Mouse (Mus musculus): ENCODE data around the gene Tnfrsf22. TPM values are rescaled to one million over a fixed set of nuclear protein-coding genes. Genes with fewer than 3 reads are reported as not detected.
A peak's percentile ranks its signal among the peaks of the same experiment; 100 is the strongest.
"Not testable (repeated sequence)": the region's sequence is repeated elsewhere in the genome, so short reads cannot be mapped to it uniquely, and the experiment has no call there.

Gene Tnfrsf22
- 2.0 and 2.9 TPM in 2 replicates for polyA plus RNA-seq (2012; rRNA removed)

DNA sequence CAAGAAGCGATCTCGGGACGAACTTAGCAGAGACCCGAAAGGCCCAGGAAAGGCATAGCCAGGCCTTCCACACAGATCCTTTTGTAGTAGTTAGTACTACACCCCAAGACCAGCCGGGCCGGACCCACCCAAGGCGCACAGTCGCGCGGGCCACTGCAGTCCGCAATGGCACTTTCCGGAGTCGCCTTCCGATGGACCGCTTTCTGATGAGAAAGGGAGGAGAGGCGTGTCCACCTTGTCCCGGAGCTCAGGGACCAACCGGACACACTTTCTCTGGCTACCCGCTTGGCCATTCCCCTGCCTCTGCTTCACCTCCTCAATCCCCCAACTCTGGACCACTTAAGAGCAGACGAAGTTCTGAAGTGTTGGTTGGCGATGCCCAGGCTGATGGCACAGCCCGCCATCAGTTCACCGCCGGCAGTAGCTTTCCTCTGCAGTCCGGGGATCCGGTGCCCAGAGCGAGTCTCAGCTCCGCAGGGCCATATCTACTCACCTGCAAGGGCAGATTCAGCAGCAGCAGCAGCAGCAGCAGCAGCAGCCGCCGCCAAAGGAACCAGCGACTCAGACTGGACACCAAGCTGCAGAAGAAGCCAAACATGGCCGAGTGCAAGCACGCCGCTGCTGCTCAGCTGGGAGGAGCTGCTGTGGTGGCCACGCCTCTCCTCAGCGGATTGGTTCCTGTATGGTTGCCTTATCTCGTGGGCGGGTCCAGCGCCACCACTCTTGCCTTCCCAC, at the start of gene Tnfrsf22:
Tnfrsf22 (minus strand) TSS at position 628 of the 735 bp plus-strand sequence.
- Histone ChIP-seq H3K4me1 (ENCODE audit: control insufficient read depth, insufficient read depth, low read length) (no peaks in the 10 kb centered on the region), H3K27ac (ENCODE audit: insufficient read depth, low read length) (no peak within 1 kb of the TSS), H3K4me3 (ENCODE audit: insufficient read depth, low read length) (peak within 1 kb of the TSS; percentile 43)
- TF ChIP-seq CTCF (IDR thresholded peaks at IDR 0.05; ENCODE audit: extremely low read depth, insufficient read depth, low read length) (no peak), POLR2A (IDR thresholded peaks at IDR 0.05; ENCODE audit: extremely low read depth, insufficient read depth, low read length) (peak; percentile 30; the same call in 1 of the 2 replicates)

DNA sequence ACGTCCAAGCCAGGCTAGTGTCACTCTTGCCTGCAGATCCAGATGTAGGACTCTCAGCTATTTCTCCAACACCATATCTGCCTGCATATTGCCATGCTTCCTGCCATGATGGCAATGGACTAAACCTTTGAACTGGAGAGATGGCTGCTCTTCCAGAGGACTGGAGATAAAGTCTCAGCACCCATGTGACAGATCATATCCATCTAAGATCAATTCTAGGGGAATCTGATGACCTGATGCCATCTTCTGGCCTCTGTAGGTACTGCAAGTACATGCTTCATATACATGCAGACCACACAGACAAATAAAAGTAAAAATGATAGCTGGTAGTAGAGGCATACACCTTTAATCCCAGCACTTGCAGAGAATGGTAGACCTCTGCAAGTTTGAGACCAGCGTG, 46.7 kb upstream of the Tnfrsf22 start:
- TF ChIP-seq CTCF (IDR thresholded peaks at IDR 0.05; ENCODE audit: extremely low read depth, insufficient read depth, low read length) (peak; percentile 31; the same call in 1 of the 2 replicates), POLR2A (IDR thresholded peaks at IDR 0.05; ENCODE audit: extremely low read depth, insufficient read depth, low read length) (no peak)
- H3K4me1 ChIP-seq (ENCODE audit: control insufficient read depth, insufficient read depth, low read length): no peaks in the 10 kb centered on the region
- no peak overlapping the region for H3K4me3 ChIP-seq (ENCODE audit: insufficient read depth, low read length)
- H3K27ac ChIP-seq (ENCODE audit: insufficient read depth, low read length): no peak overlapping the region

DNA sequence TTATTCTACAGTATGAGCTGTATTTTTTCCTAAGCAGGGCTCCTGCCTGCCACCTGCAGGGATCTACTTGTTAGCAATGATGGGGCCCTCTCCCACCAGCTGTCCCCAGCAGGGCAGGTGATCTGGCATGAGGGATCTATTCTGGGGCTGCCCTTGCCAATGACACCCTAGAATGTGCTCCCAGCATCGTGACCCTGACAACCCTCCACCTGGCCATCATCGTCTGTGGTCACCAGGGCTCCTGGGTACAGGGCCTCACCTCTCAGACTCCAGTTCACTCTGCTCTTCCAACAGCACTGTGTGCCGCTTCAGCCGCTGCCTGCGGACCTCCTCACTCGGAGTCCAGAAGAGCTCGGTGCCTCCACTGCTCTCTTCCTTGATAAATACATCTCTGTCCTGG, 45.1 kb upstream of the Tnfrsf22 start:
- TF ChIP-seq CTCF (IDR thresholded peaks at IDR 0.05; ENCODE audit: extremely low read depth, insufficient read depth, low read length): no peak
- TF ChIP-seq POLR2A (IDR thresholded peaks at IDR 0.05; ENCODE audit: extremely low read depth, insufficient read depth, low read length): no peak

DNA sequence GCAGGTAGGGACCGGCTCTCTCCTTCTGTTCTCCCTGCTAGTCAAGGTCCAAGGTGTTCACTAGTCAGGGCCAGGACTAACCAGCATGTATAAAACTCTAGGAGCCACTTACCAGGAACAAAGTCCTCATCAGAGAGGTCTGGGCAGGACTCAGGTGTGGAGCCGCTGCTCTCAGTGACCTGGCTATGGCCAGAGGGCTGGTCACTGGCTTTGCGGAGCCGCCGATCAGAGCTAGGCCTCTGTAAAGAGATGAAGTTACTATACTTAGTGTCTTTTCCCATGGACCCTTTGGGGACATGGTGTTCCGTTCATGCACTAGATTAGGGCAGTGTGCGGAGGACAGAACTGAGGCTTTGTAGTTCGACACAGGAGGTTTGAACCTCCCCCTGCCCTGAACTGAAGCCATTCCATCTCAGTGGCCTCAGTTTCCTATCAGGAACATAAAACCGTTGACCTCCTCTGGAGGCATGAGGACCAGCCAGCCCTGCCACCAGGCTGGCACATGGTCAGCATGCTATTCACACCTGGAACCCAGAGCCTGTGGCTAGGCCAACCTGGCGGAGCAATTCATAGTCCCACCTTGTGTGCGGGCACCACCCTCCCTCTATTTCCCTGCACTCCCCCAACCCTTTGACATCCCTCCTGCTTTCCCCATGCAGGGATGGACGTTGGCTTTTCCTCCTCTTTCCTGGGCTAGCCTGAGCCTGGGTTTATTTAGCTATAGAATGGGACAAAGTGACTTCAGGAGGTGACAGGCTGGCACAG, 43.5 kb upstream of the Tnfrsf22 start:
- no peak for TF ChIP-seq POLR2A (IDR thresholded peaks at IDR 0.05; ENCODE audit: extremely low read depth, insufficient read depth, low read length)
- no peak for TF ChIP-seq CTCF (IDR thresholded peaks at IDR 0.05; ENCODE audit: extremely low read depth, insufficient read depth, low read length)
- H3K4me1 ChIP-seq (ENCODE audit: control insufficient read depth, insufficient read depth, low read length): no peaks in the 10 kb centered on the region; the same call in 1 of the 2 replicates
- H3K4me3 ChIP-seq (ENCODE audit: insufficient read depth, low read length): no peak overlapping the region
- H3K27ac ChIP-seq (ENCODE audit: insufficient read depth, low read length): no peak overlapping the region

More for the DNA sequence above, 45.1 kb upstream of the Tnfrsf22 start:
- Histone ChIP-seq H3K4me1 (ENCODE audit: control insufficient read depth, insufficient read depth, low read length) (no peaks in the 10 kb centered on the region; the same call in 1 of the 2 replicates), H3K27ac (ENCODE audit: insufficient read depth, low read length) (no peak overlapping the region), H3K4me3 (ENCODE audit: insufficient read depth, low read length) (no peak overlapping the region)

DNA sequence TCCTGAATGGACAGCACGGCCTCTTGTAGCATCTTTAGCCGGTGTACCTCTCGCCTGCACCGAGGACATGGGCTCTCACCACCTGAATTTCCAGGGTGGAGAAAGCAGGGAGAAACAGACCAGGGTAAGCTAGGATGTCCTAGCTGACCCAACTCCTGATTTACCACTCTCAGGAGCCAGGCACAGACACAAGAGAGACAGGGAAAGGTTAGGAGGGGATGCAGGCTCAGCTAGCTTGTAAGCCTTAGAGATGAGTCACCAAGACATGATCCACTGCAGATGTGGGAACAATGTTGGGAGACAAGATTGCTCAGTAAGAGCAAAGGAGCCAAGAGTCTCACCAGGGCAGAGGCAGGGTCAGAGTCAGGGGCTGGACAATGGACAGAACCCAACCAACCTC, 42.4 kb upstream of the Tnfrsf22 start:
- no peaks in the 10 kb centered on the region; the same call in 1 of the 2 replicates for H3K4me1 ChIP-seq (ENCODE audit: control insufficient read depth, insufficient read depth, low read length)
- no peak overlapping the region for H3K27ac ChIP-seq (ENCODE audit: insufficient read depth, low read length)
- TF ChIP-seq POLR2A (IDR thresholded peaks at IDR 0.05; ENCODE audit: extremely low read depth, insufficient read depth, low read length): no peak
- H3K4me3 ChIP-seq (ENCODE audit: insufficient read depth, low read length): no peak overlapping the region

DNA sequence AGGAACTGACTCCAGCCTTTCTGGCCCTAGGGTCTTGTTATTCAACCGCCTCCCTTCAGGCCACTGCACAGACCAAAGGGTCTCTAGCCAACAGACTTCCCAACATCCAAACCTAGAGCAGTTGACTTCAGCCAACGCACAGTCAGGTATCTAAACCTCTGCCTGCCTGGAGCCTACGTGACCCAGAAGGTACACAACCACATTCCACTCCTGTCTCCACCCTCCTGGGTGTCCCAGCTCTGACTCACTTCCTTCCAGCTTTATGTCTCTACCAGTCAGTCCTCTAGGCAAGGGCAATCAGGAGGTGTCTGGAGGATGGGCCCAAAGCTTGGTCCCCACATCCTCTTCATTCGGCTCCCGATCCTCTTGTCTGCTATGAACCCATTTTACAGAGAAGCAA, 41.7 kb upstream of the Tnfrsf22 start:
- Histone ChIP-seq H3K4me3 (ENCODE audit: insufficient read depth, low read length) (no peak overlapping the region), H3K4me1 (ENCODE audit: control insufficient read depth, insufficient read depth, low read length) (no peaks in the 10 kb centered on the region; the same call in 1 of the 2 replicates), H3K27ac (ENCODE audit: insufficient read depth, low read length) (no peak overlapping the region)
- TF ChIP-seq POLR2A (IDR thresholded peaks at IDR 0.05; ENCODE audit: extremely low read depth, insufficient read depth, low read length): no peak
- TF ChIP-seq CTCF (IDR thresholded peaks at IDR 0.05; ENCODE audit: extremely low read depth, insufficient read depth, low read length): no peak

DNA sequence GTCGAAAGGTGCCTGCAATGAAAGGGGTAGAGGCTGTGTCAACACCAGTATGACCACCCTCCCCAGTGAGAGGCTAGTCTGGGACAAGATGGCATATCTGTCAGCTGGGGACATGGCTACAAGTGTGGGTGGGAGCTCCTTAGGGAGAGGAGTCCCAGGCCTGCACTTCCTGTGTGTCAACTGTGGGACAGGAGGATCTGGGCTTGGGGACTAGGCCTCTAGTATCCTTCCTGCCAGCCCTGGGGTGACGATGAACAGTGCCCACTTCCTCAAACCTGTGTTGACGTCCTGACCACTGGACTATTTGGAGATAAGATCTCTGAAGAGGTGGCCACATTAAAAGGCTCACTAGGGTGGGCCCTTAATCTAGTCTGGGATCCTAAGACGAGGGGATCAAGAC, 40.5 kb upstream of the Tnfrsf22 start:
- no peaks in the 10 kb centered on the region; the same call in 1 of the 2 replicates for H3K4me1 ChIP-seq (ENCODE audit: control insufficient read depth, insufficient read depth, low read length)
- no peak for TF ChIP-seq POLR2A (IDR thresholded peaks at IDR 0.05; ENCODE audit: extremely low read depth, insufficient read depth, low read length)
- TF ChIP-seq CTCF (IDR thresholded peaks at IDR 0.05; ENCODE audit: extremely low read depth, insufficient read depth, low read length): no peak

DNA sequence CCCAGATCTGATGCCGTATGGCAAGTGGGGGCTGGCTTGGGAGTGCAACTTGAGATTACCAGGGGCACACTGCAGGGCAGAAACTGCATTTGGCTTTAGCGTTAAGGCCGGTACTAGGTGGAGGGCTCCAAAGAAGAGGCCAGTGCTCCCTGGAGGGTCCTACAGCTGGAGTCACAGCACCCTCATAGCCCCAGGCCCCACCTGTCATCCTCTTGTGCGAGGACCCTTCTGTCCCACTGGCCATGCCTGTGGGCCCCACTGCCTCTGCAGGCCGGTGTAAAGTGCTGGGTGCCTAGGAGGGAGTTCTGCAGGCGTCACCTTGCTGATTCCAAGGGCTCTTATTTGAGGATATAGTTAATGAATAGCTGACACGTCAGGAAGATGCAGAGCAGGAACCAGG, 40.0 kb upstream of the Tnfrsf22 start:
- no peak for TF ChIP-seq POLR2A (IDR thresholded peaks at IDR 0.05; ENCODE audit: extremely low read depth, insufficient read depth, low read length)
- TF ChIP-seq CTCF (IDR thresholded peaks at IDR 0.05; ENCODE audit: extremely low read depth, insufficient read depth, low read length): no peak
- H3K4me3 ChIP-seq (ENCODE audit: insufficient read depth, low read length): no peak overlapping the region
- no peaks in the 10 kb centered on the region; the same call in 1 of the 2 replicates for H3K4me1 ChIP-seq (ENCODE audit: control insufficient read depth, insufficient read depth, low read length)
- no peak overlapping the region for H3K27ac ChIP-seq (ENCODE audit: insufficient read depth, low read length)

More for the DNA sequence above, 40.5 kb upstream of the Tnfrsf22 start:
- no peak overlapping the region for H3K4me3 ChIP-seq (ENCODE audit: insufficient read depth, low read length)
- H3K27ac ChIP-seq (ENCODE audit: insufficient read depth, low read length): no peak overlapping the region

DNA sequence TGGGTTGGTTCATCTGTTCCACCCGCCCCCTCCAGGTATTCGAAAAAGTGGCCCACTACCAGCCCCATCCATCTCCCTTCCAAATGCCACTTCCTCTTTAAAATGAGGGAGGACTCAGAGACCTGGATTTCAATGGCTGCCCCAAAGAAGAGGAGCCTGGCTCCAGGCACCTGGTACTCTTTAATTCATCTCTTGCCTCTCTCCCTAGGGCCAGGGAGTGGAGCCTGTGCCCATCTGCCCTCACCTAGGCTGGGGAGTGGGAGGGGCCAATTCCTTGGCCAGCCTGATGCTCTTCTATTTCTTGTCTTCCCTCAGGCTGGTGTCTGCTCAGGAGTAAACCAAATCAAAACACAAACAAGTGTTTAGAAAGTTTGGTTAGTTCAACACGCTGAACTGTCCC, 37.2 kb upstream of the Tnfrsf22 start:
- H3K27ac ChIP-seq (ENCODE audit: insufficient read depth, low read length); H3K4me3 ChIP-seq (ENCODE audit: insufficient read depth, low read length); H3K4me1 ChIP-seq (ENCODE audit: control insufficient read depth, insufficient read depth, low read length): not testable (repeated sequence)

DNA sequence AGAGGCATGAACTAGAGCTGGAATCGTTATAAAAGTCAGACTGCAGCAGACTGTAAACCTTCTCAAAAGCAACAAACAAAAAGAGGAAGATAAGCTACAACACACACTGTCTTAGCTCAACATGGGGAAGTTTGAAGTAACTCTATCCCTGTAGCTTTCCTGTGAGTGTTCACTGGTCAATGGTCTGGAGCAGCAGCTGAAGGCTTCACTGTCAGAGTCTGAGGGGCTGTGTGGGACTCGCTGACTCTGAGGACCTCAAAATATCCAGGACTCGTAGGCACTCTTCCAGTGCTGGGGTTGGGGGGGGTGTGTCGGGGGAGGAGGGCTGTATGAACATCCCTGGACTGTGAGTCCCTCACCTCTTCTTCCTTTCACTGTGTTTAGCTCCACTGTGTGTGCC, 36.7 kb upstream of the Tnfrsf22 start:
- H3K27ac ChIP-seq (ENCODE audit: insufficient read depth, low read length); H3K4me1 ChIP-seq (ENCODE audit: control insufficient read depth, insufficient read depth, low read length); H3K4me3 ChIP-seq (ENCODE audit: insufficient read depth, low read length): not testable (repeated sequence)

Data from cortical plate, adult 2 months (tissue).